Mouse (Mus musculus): Measurements from ENCODE around the gene Arhgap17. TPM values are rescaled to one million over a fixed set of nuclear protein-coding genes. Genes with fewer than 3 reads are reported as not detected.

The Arhgap17 gene
- 6.8 and 8.6 TPM in 2 replicates for polyA plus RNA-seq (2012; ENCODE audit: insufficient read depth, insufficient read length, missing spikeins)

GRCm38 (mm10) chr7:123369759-123370481 lies at the start of gene Arhgap17, which contains the start of gene Lcmt1:
Arhgap17 (minus strand) TSS chr7:123369915.
Lcmt1 (plus strand) TSS chr7:123369784.
- peaks cover 28% of the 10 kb centered on the region for H3K4me1 ChIP-seq (ENCODE audit: control insufficient read depth, insufficient read depth, insufficient read length, low read length)
- H3K4me3 ChIP-seq (ENCODE audit: insufficient read depth, low read depth, low read length) = peak within 1 kb of the TSS; percentile 62
- H3K27ac ChIP-seq (replicated peaks; ENCODE audit: low read depth, low read length) = peak within 1 kb of the TSS; percentile 77

- Histone ChIP-seq H3K4me1 (ENCODE audit: control insufficient read depth, insufficient read depth, insufficient read length, low read length) (no peaks in the 10 kb centered on the region), H3K4me3 (ENCODE audit: insufficient read depth, low read depth, low read length) (no peak overlapping the region), H3K27ac (replicated peaks; ENCODE audit: low read depth, low read length) (no peak overlapping the region)
These were observed 47.9 kb upstream of the Arhgap17 start for GRCm38 (mm10) chr7:123417661-123418060.

GRCm38 (mm10) chr7:123416803-123417202 lies 47.1 kb upstream of the Arhgap17 start:
- H3K4me3 ChIP-seq (ENCODE audit: insufficient read depth, low read depth, low read length) = no peak overlapping the region
- no peaks in the 10 kb centered on the region for H3K4me1 ChIP-seq (ENCODE audit: control insufficient read depth, insufficient read depth, insufficient read length, low read length)
- no peak overlapping the region for H3K27ac ChIP-seq (replicated peaks; ENCODE audit: low read depth, low read length)

- H3K27ac ChIP-seq (replicated peaks; ENCODE audit: low read depth, low read length) = no peak overlapping the region
- no peak overlapping the region for H3K4me3 ChIP-seq (ENCODE audit: insufficient read depth, low read depth, low read length)
- H3K4me1 ChIP-seq (ENCODE audit: control insufficient read depth, insufficient read depth, insufficient read length, low read length) = no peaks in the 10 kb centered on the region
These were observed 42.4 kb upstream of the Arhgap17 start for GRCm38 (mm10) chr7:123412143-123412542.

- Histone ChIP-seq H3K27ac (replicated peaks; ENCODE audit: low read depth, low read length) (no peak overlapping the region), H3K4me3 (ENCODE audit: insufficient read depth, low read depth, low read length) (no peak overlapping the region), H3K4me1 (ENCODE audit: control insufficient read depth, insufficient read depth, insufficient read length, low read length) (no peaks in the 10 kb centered on the region)
These were observed 41.4 kb upstream of the Arhgap17 start for GRCm38 (mm10) chr7:123411109-123411508.

DNA sequence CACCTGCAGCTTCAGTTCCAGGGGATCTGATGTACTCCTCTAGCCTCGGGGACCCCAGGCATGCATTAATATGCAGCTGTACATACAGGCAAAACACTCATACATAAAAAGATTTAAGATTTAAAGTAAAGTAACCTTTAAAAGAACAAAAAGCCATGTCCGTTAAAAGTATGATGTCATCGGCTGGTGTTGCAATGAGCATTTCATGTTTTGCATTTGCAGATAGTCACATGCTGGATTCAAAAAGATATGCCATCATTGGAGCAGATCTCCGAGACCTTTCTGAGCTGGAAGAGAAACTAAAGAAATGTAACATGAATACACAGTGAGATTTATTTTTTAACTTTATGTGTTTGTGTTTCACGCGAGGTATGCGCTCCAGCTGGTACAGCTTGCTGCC lies 40.8 kb upstream of the Arhgap17 start:
- Histone ChIP-seq H3K27ac (replicated peaks; ENCODE audit: low read depth, low read length) (no peak overlapping the region), H3K4me1 (ENCODE audit: control insufficient read depth, insufficient read depth, insufficient read length, low read length) (no peaks in the 10 kb centered on the region), H3K4me3 (ENCODE audit: insufficient read depth, low read depth, low read length) (no peak overlapping the region)

- Histone ChIP-seq H3K27ac (replicated peaks; ENCODE audit: low read depth, low read length) (no peak overlapping the region), H3K4me1 (ENCODE audit: control insufficient read depth, insufficient read depth, insufficient read length, low read length) (no peaks in the 10 kb centered on the region)
These were observed 37.3 kb upstream of the Arhgap17 start for GRCm38 (mm10) chr7:123406988-123407387.

GRCm38 (mm10) chr7:123405619-123406018 lies 35.9 kb upstream of the Arhgap17 start:
- H3K4me3 ChIP-seq (ENCODE audit: insufficient read depth, low read depth, low read length) = no peak overlapping the region
- H3K27ac ChIP-seq (replicated peaks; ENCODE audit: low read depth, low read length) = no peak overlapping the region
- no peaks in the 10 kb centered on the region for H3K4me1 ChIP-seq (ENCODE audit: control insufficient read depth, insufficient read depth, insufficient read length, low read length)

More at GRCm38 (mm10) chr7:123406988-123407387, 37.3 kb upstream of the Arhgap17 start:
- no peak overlapping the region for H3K4me3 ChIP-seq (ENCODE audit: insufficient read depth, low read depth, low read length)

- H3K4me1 ChIP-seq (ENCODE audit: control insufficient read depth, insufficient read depth, insufficient read length, low read length) = no peaks in the 10 kb centered on the region
- H3K4me3 ChIP-seq (ENCODE audit: insufficient read depth, low read depth, low read length) = no peak overlapping the region
- no peak overlapping the region for H3K27ac ChIP-seq (replicated peaks; ENCODE audit: low read depth, low read length)
These were observed 34.5 kb upstream of the Arhgap17 start for GRCm38 (mm10) chr7:123404198-123404597.

GRCm38 (mm10) chr7:123401121-123401520 lies 31.4 kb upstream of the Arhgap17 start:
- Histone ChIP-seq H3K4me1 (ENCODE audit: control insufficient read depth, insufficient read depth, insufficient read length, low read length) (no peaks in the 10 kb centered on the region), H3K4me3 (ENCODE audit: insufficient read depth, low read depth, low read length) (no peak overlapping the region), H3K27ac (replicated peaks; ENCODE audit: low read depth, low read length) (no peak overlapping the region)

GRCm38 (mm10) chr7:123399286-123399685 lies 29.6 kb upstream of the Arhgap17 start:
- H3K4me1 ChIP-seq (ENCODE audit: control insufficient read depth, insufficient read depth, insufficient read length, low read length) = no peaks in the 10 kb centered on the region
- H3K27ac ChIP-seq (replicated peaks; ENCODE audit: low read depth, low read length) = no peak overlapping the region
- H3K4me3 ChIP-seq (ENCODE audit: insufficient read depth, low read depth, low read length) = no peak overlapping the region

- H3K4me1 ChIP-seq (ENCODE audit: control insufficient read depth, insufficient read depth, insufficient read length, low read length) = no peaks in the 10 kb centered on the region
- H3K4me3 ChIP-seq (ENCODE audit: insufficient read depth, low read depth, low read length) = no peak overlapping the region
- no peak overlapping the region for H3K27ac ChIP-seq (replicated peaks; ENCODE audit: low read depth, low read length)
These were observed 29.1 kb upstream of the Arhgap17 start for GRCm38 (mm10) chr7:123398828-123399227.

DNA sequence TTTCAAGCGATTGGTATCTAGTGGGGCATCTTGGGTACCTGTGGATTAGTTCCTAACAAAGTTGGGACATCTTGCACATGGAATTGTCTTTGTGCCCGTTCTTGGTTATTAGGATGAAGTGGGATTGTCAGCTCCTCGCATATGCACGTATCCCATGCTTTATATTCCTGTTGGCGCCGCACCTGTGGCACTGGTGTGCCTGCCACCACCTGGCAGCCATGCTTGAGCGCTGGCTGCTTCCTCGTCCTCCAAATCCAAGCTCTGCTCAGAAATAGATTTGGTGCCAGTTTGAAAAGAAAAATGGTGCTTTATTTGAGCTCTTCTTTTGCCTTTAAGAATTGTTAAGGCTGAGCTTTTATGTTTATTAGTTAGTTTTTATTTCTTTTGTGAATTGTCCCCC lies 28.2 kb upstream of the Arhgap17 start:
- Histone ChIP-seq H3K27ac (replicated peaks; ENCODE audit: low read depth, low read length) (no peak overlapping the region), H3K4me1 (ENCODE audit: control insufficient read depth, insufficient read depth, insufficient read length, low read length) (no peaks in the 10 kb centered on the region), H3K4me3 (ENCODE audit: insufficient read depth, low read depth, low read length) (no peak overlapping the region)

- H3K4me3 ChIP-seq (ENCODE audit: insufficient read depth, low read depth, low read length) = no peak overlapping the region
- no peak overlapping the region for H3K27ac ChIP-seq (replicated peaks; ENCODE audit: low read depth, low read length)
- no peaks in the 10 kb centered on the region for H3K4me1 ChIP-seq (ENCODE audit: control insufficient read depth, insufficient read depth, insufficient read length, low read length)
These were observed 27.7 kb upstream of the Arhgap17 start for GRCm38 (mm10) chr7:123397369-123397768.

DNA sequence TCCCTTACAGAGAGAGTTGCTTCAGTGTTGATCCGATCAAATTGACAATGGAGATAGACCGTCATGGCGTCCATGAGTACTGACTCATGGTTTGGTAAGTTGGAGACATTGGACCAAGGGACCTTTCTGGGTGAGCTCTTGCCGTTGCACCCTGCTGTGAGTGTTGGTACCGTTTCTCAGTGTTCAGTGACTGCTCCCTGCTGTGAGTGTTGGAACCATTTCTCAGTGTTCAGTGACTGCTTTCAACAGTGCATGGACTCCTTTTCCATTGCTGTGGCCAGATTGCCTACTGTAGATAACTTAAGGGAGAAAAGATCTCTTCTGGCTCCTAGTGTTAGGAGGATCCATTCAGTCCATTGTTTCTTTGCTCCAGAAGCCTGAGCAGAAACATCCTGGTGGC lies 27.2 kb upstream of the Arhgap17 start:
- H3K4me3 ChIP-seq (ENCODE audit: insufficient read depth, low read depth, low read length) = no peak overlapping the region
- H3K27ac ChIP-seq (replicated peaks; ENCODE audit: low read depth, low read length) = no peak overlapping the region
- no peaks in the 10 kb centered on the region for H3K4me1 ChIP-seq (ENCODE audit: control insufficient read depth, insufficient read depth, insufficient read length, low read length)

- H3K27ac ChIP-seq (replicated peaks; ENCODE audit: low read depth, low read length) = no peak overlapping the region
- H3K4me1 ChIP-seq (ENCODE audit: control insufficient read depth, insufficient read depth, insufficient read length, low read length) = no peaks in the 10 kb centered on the region
- H3K4me3 ChIP-seq (ENCODE audit: insufficient read depth, low read depth, low read length) = no peak overlapping the region
These were observed 24.6 kb upstream of the Arhgap17 start for GRCm38 (mm10) chr7:123394271-123394670.

Measured in brown adipose tissue, adult 24 weeks (tissue).